Mouse (Mus musculus) erythroblast, embryonic 14.5 days (primary cell): ENCODE measurements around the gene Zbtb42. TPM values are rescaled to one million over a fixed set of nuclear protein-coding genes. Genes with fewer than 3 reads are reported as not detected.

ENCODE experiments used
- H3K27me3 ChIP-seq: 2 replicates; pipeline ENCODE4 v1.6.1; 2012; ENCODE audit warnings: inconsistent platforms; ENCODE audit not compliant: control insufficient read depth
- H3K36me3 ChIP-seq: 2 replicates; pipeline ENCODE4 v1.6.1; 2012; ENCODE audit warnings: mild to moderate bottlenecking, inconsistent platforms; ENCODE audit not compliant: control insufficient read depth
- H3K4me1 ChIP-seq: 2 replicates; pipeline ENCODE4 v1.6.1; 2012; ENCODE audit warnings: inconsistent platforms; ENCODE audit not compliant: control insufficient read depth
- H3K4me3 ChIP-seq: replicated peaks from 2 replicates; pipeline ENCODE3; 2012; ENCODE audit warnings: moderate library complexity, mild to moderate bottlenecking, inconsistent platforms
- H3K9me3 ChIP-seq: 2 replicates; pipeline ENCODE4 v1.6.1; 2012; ENCODE audit warnings: low read length, inconsistent platforms, mixed read lengths; ENCODE audit not compliant: control insufficient read depth
- GATA1 ChIP-seq: IDR thresholded peaks from 2 replicates; pipeline ENCODE4 v1.6.1; 2012; ENCODE audit warnings: low read length, inconsistent platforms, mixed read lengths
- TAL1 ChIP-seq: IDR thresholded peaks from 3 replicates; pipeline ENCODE4 v1.6.1; 2012; ENCODE audit warnings: low read length, inconsistent platforms, mixed read lengths
- polyA plus RNA-seq: library from polyadenylated mRNA; stranded (reverse); fragments of >175 nt; gene quantifications from 2 replicates; pipeline ENCODE4 v1.2.3, GENCODE M21; 2012

Zbtb42 gene
- polyA plus RNA-seq, 1 experiment, result 0.02 TPM

DNA sequence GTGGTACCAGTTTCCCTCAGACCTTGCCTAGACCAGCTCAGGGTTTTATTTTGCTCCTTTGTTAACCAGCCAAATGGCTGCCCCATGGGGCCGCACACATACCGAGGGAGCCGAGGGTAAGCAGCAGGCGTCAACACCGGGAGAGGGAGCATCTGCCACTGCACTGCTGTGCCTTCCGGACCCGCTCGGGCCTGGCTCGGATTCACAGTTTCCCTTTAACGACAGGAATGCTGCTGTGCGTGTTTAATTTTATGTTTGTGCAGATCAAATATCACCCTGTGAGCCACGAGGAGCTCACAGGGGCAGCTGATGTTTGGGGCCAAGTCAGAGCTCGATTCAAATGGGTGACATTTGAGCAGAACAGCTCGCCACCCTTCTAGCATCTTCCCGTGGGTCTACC is 21.9 kb downstream of the Zbtb42 start:
- H3K4me1 ChIP-seq, result no peaks in the 10 kb centered on the region
- no peaks in the 10 kb centered on the region for H3K9me3 ChIP-seq
- no peak overlapping the region for H3K4me3 ChIP-seq
- TF ChIP-seq TAL1, result no peak
- no peak for TF ChIP-seq GATA1
- H3K27me3 ChIP-seq, result peaks cover 53% of the 10 kb centered on the region
- H3K36me3 ChIP-seq, result no peaks in the 10 kb centered on the region

DNA sequence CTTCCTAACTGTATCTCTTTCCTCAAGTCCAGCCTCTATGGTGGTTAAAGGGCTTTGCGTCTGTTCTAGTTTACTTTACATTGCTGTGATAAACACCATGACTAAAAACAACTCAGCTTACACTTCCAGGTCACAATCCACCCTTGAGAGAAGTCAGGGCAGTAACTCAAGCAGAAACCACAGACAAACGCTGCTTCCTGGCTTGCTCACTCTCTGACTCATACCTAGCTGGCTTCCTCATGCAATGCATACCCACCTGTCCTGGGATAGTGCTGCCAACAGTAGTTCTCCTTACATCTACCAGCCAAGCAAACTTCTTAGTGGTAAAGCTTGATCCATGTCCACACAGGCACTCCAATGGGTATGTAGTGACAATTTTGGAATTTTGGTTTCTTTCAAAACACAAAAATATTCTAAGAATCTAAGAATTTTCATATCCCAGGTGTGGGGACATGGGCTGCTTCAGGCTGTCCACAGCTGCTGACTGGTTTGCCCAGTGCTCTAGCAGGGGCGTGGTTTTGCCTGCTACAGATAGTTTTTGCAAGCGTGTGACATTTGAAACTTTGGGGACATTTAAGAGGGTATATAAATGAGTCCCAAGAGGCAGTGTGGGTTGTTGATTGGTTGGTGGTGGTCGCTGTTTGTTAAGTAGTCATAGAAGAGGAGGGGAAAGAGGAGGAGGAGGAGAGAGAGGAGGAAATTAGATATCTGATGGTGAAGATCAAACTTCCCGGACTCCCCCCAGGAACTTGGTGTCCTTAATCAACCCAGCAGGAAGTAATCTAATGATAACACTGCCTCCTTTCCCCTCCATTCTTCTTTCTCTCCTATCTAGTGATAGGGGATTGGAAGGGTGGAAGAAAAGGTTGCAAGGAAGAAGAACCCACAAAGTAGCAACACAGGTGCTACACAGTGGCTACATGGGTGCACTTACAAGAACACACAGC is 24.0 kb downstream of the Zbtb42 start:
- no peak overlapping the region for H3K4me3 ChIP-seq
- H3K36me3 ChIP-seq, result no peaks in the 10 kb centered on the region
- peaks cover 7% of the 10 kb centered on the region for H3K4me1 ChIP-seq
- no peaks in the 10 kb centered on the region for H3K9me3 ChIP-seq
- peaks cover 65% of the 10 kb centered on the region for H3K27me3 ChIP-seq
- TF ChIP-seq GATA1 (no peak), TAL1 (no peak)

- H3K4me1 ChIP-seq, result peaks cover 7% of the 10 kb centered on the region
- no peaks in the 10 kb centered on the region for H3K9me3 ChIP-seq
- peaks cover 43% of the 10 kb centered on the region for H3K27me3 ChIP-seq
- no peak for TF ChIP-seq GATA1
- TF ChIP-seq TAL1, result no peak
- H3K36me3 ChIP-seq, result no peaks in the 10 kb centered on the region
- no peak overlapping the region for H3K4me3 ChIP-seq
Measured at GRCm38 (mm10) chr12:112706704-112707572, 28.3 kb downstream of the Zbtb42 start.

DNA sequence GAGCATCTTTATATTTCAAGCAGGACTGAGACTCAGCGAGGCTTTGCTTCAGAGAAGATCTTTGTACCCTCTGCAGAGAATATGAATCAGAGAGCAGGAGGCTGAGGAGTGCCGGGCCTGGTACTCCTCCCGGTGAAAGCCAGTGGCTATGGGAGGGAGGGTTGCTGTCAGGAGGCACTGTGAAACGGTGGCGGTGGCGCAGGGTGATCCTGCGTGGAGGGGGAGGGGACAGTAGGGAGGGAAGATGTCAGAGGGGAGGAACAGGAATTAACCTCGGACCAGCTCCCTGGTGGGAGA is 28.9 kb downstream of the Zbtb42 start:
- Histone ChIP-seq H3K36me3 (no peaks in the 10 kb centered on the region), H3K4me3 (no peak overlapping the region), H3K9me3 (0 out of 2 replicates have a peak, but pooled peaks cover under 1% of the 10 kb centered on the region), H3K27me3 (peaks cover 39% of the 10 kb centered on the region), H3K4me1 (peaks cover 7% of the 10 kb centered on the region)
- TF ChIP-seq GATA1, result no peak
- TF ChIP-seq TAL1, result no peak

GRCm38 (mm10) chr12:112713984-112714383 is 35.4 kb downstream of the Zbtb42 start:
- Histone ChIP-seq H3K27me3 (peaks cover 6% of the 10 kb centered on the region), H3K36me3 (no peaks in the 10 kb centered on the region; the same call in 1 of the 2 replicates), H3K4me3 (no peak overlapping the region), H3K4me1 (no peaks in the 10 kb centered on the region), H3K9me3 (0 out of 2 replicates have a peak, but pooled peaks cover 3% of the 10 kb centered on the region)
- TF ChIP-seq TAL1 (no peak), GATA1 (no peak)

DNA sequence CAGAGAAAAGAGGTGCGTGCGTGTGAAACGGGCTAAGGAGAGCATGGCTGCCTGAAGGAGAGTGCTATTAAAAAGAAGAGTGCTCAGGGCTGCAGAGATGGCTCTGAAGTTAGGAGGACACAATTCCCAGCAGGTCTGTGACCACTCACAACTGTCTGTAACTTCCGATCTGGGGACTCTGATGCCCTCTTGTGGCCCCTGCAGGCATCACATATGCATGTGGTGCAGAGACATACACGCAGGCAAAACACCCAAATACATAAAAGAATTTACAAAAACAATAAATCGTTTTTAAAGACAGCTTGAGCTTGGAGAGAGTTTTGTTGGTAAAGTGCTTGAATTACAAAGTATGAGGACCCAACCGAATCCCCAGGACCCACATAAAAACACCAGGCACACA is 38.5 kb downstream of the Zbtb42 start:
- Histone ChIP-seq H3K9me3 (0 out of 2 replicates have a peak, but pooled peaks cover 3% of the 10 kb centered on the region), H3K4me3 (no peak overlapping the region), H3K36me3 (no peaks in the 10 kb centered on the region; the same call in 1 of the 2 replicates), H3K4me1 (peaks cover 4% of the 10 kb centered on the region), H3K27me3 (peaks cover 26% of the 10 kb centered on the region)
- TF ChIP-seq GATA1 (no peak), TAL1 (no peak)

DNA sequence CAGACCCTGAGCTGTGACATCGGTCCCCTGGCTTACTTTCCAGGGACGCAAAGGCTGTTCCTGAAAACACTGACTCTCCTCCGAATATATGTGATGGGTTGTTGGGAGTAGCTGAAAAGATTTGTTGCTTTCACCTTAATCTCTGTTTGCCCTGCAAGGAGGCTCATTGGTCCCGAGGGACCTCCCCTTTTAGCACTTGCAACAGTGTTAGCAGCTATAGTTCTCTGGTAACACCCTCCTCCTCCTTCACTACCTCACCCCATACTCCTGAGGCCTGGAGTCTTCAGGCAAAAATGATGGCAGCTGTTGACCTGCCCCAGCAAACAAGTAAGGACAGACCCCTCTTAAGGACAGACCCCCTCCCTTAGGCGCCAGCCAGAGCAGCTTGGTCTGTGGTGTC is 40.4 kb downstream of the Zbtb42 start:
- TF ChIP-seq GATA1 (no peak), TAL1 (no peak)
- Histone ChIP-seq H3K36me3 (no peaks in the 10 kb centered on the region; the same call in 1 of the 2 replicates), H3K4me3 (no peak overlapping the region), H3K4me1 (peaks cover 9% of the 10 kb centered on the region), H3K9me3 (no peaks in the 10 kb centered on the region), H3K27me3 (peaks cover 42% of the 10 kb centered on the region)

- TF ChIP-seq TAL1, result no peak
- TF ChIP-seq GATA1, result no peak
- Histone ChIP-seq H3K4me3 (peak within 1 kb of the TSS; percentile 54), H3K27me3 (peaks cover 42% of the 10 kb centered on the region), H3K9me3 (no peaks in the 10 kb centered on the region), H3K36me3 (no peaks in the 10 kb centered on the region; the same call in 1 of the 2 replicates), H3K4me1 (peaks cover 9% of the 10 kb centered on the region)
Measured at GRCm38 (mm10) chr12:112720216-112720615, 41.6 kb downstream of the Zbtb42 start, which contains the start of gene Cep170b. Gene Cep170b, plus strand, starts transcription at chr12:112720455.
